Mouse (Mus musculus) hindbrain, embryonic 10.5 days (tissue): Measurements from ENCODE around the gene Stat5a. TPM values are rescaled to one million over a fixed set of nuclear protein-coding genes. Genes with fewer than 3 reads are reported as not detected.

Experiments used
- DNase-seq: peaks from one replicate; pipeline ENCODE4 v3.0.0-alpha.2; 2017; ENCODE audit warnings: low spot score
- H3K27ac ChIP-seq: fragments of 300-500 bp; sonication (generic); 2 replicates; pipeline ENCODE4 v1.5.1; 2016; ENCODE audit warnings: mild to moderate bottlenecking, moderate library complexity
- H3K27me3 ChIP-seq: fragments of 300-500 bp; sonication (generic); 2 replicates; pipeline ENCODE4 v1.6.1; 2016; ENCODE audit warnings: mild to moderate bottlenecking; ENCODE audit not compliant: poor library complexity, insufficient read depth, severe bottlenecking
- H3K36me3 ChIP-seq: fragments of 300-500 bp; sonication (generic); 2 replicates; pipeline ENCODE4 v1.6.1; 2016; ENCODE audit warnings: mild to moderate bottlenecking, moderate library complexity
- H3K4me1 ChIP-seq: fragments of 300-500 bp; sonication (generic); replicated peaks from 2 replicates; pipeline ENCODE4 v1.6.1; 2016; ENCODE audit warnings: mild to moderate bottlenecking
- H3K4me3 ChIP-seq: fragments of 300-500 bp; sonication (generic); 2 replicates; pipeline ENCODE4 v1.5.1; 2016; ENCODE audit warnings: mild to moderate bottlenecking, moderate library complexity
- H3K9me3 ChIP-seq: fragments of 300-500 bp; sonication (generic); 2 replicates; pipeline ENCODE4 v1.6.1; 2016; ENCODE audit warnings: mild to moderate bottlenecking, moderate library complexity
- WGBS: fragments of 180-500 bp; shearing (Covaris S2); methylation state at CpG from one replicate; pipeline ENCODE4 v1.1.7; 2016; 5-methylcytosine and 5-hydroxymethylcytosine counted together
- polyA plus RNA-seq: library from polyadenylated mRNA; unstranded; fragments of >200 nt; fragmentation: Nextera tagmentation; extraction: Ambion mirVana; gene quantifications from 2 replicates; pipeline ENCODE4 v1.2.1, GENCODE M21; 2016

Gene Stat5a
- polyA plus RNA-seq, 1 experiment from 2014 or later, result 2.8 TPM

DNA sequence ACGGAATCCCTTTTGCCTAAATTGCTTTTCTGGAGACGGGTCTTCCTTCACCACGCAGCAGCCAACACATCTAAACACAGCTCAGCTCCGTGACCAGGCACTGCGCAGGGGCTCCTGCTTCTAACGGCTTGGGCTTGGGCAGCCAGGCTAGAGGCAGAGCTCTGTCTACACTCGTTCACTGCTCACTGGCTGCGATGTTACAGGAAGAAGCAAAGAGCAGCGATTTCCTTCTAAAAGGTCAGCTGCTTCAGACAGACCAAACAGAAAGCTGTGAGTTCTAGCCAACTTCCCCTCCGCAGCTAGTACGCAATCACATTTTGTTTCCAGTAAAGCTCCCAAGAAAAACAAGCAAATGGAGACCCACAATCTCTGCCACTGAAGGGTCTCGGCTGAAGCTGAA lies 36.8 kb upstream of the Stat5a start:
- DNase-seq, result no peak
- H3K4me1 ChIP-seq, result 0 out of 2 replicates have a peak, but pooled peaks cover 3% of the 10 kb centered on the region
- no peaks in the 10 kb centered on the region for H3K36me3 ChIP-seq
- no peak overlapping the region for H3K4me3 ChIP-seq
- WGBS, result 83% methylated on average over 12 of the region's 12 CpGs
- H3K27ac ChIP-seq, result no peak overlapping the region
- H3K27me3 ChIP-seq, result no peaks in the 10 kb centered on the region
- no peaks in the 10 kb centered on the region for H3K9me3 ChIP-seq

DNA sequence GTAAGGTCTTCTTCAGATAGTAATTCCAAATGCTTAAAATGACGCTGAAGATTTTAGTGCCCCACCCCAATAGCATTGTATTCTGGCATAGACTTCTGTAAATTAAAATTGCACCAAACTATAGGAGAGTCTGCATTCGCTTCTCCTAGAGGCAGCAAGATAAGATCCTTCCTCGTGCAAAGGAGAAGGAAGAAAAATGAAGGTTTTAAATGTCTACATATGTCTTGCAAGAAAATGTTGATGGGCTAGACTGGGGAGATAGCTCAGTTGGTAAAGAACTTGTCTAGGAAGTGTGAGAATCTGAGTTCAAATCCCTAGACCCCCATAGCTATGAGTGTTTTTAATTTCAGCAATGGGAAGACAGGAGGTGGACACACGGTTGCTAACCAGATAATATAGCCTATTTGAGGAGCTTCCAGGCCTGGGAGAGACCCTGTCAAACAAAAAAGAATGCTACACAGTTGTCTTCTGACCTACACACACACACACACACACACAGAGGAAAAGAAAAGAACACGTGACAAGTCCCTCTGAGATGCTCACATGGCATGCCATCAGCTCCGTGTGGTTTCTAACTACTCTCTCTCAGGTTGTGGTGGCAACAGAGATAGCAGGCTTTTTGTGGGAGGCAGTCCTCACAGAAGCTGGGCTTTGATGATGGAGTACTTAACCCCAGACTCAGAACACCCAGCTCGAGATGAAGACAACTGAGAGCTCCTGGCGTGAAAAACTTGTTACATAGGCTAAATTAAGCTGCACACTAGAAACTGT lies 35.4 kb upstream of the Stat5a start:
- 81% methylated on average over 8 of the region's 8 CpGs for WGBS

DNA sequence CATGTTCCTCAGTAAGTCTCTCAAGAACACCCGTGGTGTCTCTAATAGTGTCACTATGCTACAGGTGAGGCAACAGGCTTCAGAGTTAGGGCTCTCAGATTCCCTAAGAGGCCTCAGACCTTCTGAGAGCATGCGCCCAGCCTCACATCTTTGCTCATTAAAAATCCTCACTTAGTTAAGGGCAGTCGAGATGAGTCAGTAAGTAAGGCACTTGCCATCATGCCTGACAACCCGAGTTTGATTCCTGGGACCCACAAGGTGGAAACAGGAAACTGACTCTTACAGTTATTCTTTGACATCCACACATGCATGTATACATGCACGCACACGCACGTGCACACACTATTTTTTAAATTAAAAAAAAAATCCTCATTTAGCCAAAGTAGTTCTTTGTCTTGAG lies 34.7 kb upstream of the Stat5a start:
- WGBS, result 83% methylated on average over 7 of the region's 7 CpGs
- no peaks in the 10 kb centered on the region for H3K27me3 ChIP-seq
- no peaks in the 10 kb centered on the region for H3K9me3 ChIP-seq
- no peak for DNase-seq
- no peak overlapping the region for H3K4me3 ChIP-seq
- no peaks in the 10 kb centered on the region for H3K36me3 ChIP-seq
- no peaks in the 10 kb centered on the region for H3K4me1 ChIP-seq
- no peak overlapping the region for H3K27ac ChIP-seq

More for the DNA sequence above, 35.4 kb upstream of the Stat5a start:
- H3K27me3 ChIP-seq, result no peaks in the 10 kb centered on the region
- no peak overlapping the region for H3K4me3 ChIP-seq
- H3K4me1 ChIP-seq, result no peaks in the 10 kb centered on the region
- H3K27ac ChIP-seq, result no peak overlapping the region
- no peak for DNase-seq
- H3K9me3 ChIP-seq, result no peaks in the 10 kb centered on the region
- no peaks in the 10 kb centered on the region for H3K36me3 ChIP-seq

DNA sequence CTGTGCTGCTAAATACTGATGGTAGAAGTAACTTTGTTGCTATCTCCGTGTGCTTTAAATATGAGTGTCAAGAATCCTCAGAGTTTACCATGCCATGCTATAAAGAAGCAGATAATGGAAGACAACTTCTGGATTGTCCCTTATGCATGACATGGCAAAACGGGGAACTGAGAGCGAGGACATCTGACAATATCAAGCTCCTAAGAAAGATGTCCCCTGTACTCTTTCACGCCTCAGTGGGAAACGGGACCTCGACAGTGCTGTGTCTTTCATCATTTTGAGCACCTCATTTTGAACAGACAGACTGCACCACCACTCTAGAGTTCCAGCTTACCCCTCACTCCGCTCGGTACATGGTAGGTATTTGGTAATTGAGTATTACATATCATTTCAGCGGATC lies 33.7 kb upstream of the Stat5a start:
- DNase-seq, result no peak
- Histone ChIP-seq H3K36me3 (no peaks in the 10 kb centered on the region), H3K4me3 (no peak overlapping the region), H3K27me3 (no peaks in the 10 kb centered on the region), H3K9me3 (no peaks in the 10 kb centered on the region), H3K4me1 (no peaks in the 10 kb centered on the region), H3K27ac (no peak overlapping the region)
- 89% methylated on average over 9 of the region's 9 CpGs for WGBS

DNA sequence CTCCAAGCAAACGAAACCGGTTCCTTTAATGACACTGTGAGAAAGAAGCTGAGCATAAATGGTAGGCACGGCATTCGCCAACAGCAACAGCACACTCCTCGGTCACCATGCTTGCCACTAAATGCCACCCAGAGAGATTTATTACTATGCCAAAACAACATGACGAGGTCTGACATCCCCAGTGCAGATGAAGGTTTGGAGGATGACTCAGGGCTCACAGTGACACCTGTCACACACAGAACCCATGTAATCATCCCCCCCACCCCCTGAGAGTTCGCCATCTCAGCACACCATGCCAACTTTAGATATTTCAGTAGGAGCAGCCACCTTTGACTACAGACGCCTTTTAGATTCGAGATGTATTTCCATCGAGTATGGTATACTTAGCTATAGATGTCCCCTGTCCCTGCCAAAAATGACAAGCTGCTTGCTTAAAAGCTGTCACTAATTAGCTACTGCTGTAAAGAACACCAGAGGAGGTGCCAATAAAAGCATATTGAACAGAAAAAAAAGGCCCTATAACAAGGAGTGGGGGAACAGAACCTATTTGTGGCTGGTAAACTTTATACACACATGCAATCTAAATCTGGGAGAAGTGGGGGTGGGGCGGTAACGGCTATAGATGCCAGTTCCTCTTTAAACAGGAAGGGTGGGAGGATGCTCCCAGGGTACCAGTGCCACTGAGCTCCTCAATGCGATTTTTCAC lies 32.8 kb upstream of the Stat5a start:
- Histone ChIP-seq H3K27ac (no peak overlapping the region), H3K27me3 (no peaks in the 10 kb centered on the region), H3K36me3 (no peaks in the 10 kb centered on the region), H3K9me3 (no peaks in the 10 kb centered on the region), H3K4me3 (no peak overlapping the region), H3K4me1 (no peaks in the 10 kb centered on the region)
- 89% methylated on average over 13 of the region's 13 CpGs for WGBS
- DNase-seq, result no peak

DNA sequence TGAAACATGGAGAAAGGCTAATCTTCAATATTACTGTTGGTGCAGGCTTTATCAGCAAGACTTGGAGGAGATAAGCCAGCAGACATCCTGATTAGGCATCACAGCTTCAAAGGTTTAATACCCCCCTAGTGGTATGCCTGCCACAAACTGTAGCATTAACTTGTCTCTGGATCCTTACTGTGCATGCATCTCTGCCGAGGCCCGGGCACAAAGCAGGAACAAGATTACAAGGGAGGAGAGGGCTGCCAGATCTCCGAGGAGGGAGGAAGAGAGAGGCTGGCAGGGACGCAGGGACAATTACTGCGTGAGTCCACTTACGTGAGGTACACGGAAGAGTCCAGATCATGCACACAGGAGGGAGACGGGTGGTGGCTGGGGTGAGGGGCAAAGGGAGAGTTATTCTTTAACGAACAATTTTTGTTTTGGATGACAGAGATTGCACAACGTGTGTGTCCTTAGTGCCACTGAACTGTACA lies 30.4 kb upstream of the Stat5a start:
- DNase-seq, result no peak
- H3K4me3 ChIP-seq, result no peak overlapping the region
- no peaks in the 10 kb centered on the region for H3K9me3 ChIP-seq
- no peaks in the 10 kb centered on the region for H3K4me1 ChIP-seq
- H3K36me3 ChIP-seq, result no peaks in the 10 kb centered on the region
- no peaks in the 10 kb centered on the region for H3K27me3 ChIP-seq
- H3K27ac ChIP-seq, result no peak overlapping the region
- WGBS, result 75% methylated on average over 10 of the region's 10 CpGs

DNA sequence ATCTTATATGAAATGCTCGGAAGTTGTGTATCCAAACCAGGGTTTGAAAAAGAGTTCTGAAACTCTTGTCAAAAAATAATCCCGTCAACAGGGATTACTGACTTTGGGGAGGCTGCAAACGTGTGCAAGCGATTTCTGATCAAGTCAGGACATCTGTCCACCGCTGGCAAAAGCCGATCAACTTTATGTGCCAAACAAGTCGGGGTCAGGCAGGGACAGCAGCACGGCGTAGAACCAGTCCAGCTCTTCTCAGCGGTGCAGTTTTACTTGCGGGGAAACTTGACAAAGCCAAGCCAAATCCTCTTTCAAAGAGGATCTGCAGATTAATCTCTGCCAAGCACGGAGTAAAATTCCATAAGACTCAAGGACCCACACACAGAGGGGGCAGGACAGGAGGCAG lies 29.5 kb upstream of the Stat5a start:
- 87% methylated on average over 12 of the region's 12 CpGs for WGBS
- H3K9me3 ChIP-seq, result no peaks in the 10 kb centered on the region
- H3K27me3 ChIP-seq, result no peaks in the 10 kb centered on the region
- H3K36me3 ChIP-seq, result no peaks in the 10 kb centered on the region
- no peak overlapping the region for H3K27ac ChIP-seq
- no peak overlapping the region for H3K4me3 ChIP-seq
- H3K4me1 ChIP-seq, result no peaks in the 10 kb centered on the region
- DNase-seq, result no peak

DNA sequence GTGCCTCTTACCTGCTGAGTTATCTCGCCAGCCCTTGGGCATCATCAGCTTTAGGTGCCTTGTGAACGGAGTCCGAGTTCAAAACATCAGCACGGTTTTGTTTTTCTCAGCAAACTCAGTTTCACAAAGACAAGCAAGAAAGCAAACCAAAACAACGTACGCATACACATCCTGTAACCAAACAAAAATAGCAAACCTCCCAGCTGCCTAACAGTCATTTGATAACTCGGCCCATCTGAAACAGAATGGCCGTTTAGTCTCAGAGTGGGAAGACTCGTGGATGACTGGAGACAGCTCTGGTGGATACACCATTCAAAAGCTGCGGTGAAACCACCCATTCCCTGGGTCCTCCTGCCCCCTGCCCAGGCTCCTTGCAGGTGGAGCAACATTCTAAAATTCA lies 27.8 kb upstream of the Stat5a start:
- no peak overlapping the region for H3K4me3 ChIP-seq
- no peaks in the 10 kb centered on the region for H3K36me3 ChIP-seq
- WGBS, result 84% methylated on average over 10 of the region's 10 CpGs
- no peaks in the 10 kb centered on the region for H3K4me1 ChIP-seq
- no peaks in the 10 kb centered on the region for H3K27me3 ChIP-seq
- no peak overlapping the region for H3K27ac ChIP-seq
- no peaks in the 10 kb centered on the region for H3K9me3 ChIP-seq
- no peak for DNase-seq

DNA sequence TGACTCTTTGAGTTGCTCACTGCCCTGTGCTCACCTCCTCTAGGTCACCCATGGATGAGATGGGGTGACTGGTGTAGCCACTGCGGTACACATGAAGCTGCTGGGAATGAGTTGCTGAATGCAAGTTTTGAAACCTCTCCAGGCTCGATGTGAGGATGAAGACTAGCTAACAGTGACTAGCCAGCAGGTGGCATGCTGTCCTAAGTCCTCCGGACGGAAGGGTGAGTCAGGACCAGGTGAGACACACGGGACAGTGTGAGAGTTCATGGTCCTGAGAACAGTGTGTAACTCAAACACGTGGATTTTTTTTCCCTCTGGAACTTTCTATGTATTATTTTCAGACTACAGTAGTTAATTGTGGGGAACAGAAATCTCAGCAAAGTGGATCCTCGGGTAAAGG lies 25.7 kb upstream of the Stat5a start:
- DNase-seq, result no peak
- no peak overlapping the region for H3K4me3 ChIP-seq
- no peaks in the 10 kb centered on the region for H3K4me1 ChIP-seq
- H3K27ac ChIP-seq, result no peak overlapping the region
- no peaks in the 10 kb centered on the region for H3K36me3 ChIP-seq
- no peaks in the 10 kb centered on the region for H3K27me3 ChIP-seq
- peaks cover 4% of the 10 kb centered on the region for H3K9me3 ChIP-seq
- 72% methylated on average over 7 of the region's 7 CpGs for WGBS

DNA sequence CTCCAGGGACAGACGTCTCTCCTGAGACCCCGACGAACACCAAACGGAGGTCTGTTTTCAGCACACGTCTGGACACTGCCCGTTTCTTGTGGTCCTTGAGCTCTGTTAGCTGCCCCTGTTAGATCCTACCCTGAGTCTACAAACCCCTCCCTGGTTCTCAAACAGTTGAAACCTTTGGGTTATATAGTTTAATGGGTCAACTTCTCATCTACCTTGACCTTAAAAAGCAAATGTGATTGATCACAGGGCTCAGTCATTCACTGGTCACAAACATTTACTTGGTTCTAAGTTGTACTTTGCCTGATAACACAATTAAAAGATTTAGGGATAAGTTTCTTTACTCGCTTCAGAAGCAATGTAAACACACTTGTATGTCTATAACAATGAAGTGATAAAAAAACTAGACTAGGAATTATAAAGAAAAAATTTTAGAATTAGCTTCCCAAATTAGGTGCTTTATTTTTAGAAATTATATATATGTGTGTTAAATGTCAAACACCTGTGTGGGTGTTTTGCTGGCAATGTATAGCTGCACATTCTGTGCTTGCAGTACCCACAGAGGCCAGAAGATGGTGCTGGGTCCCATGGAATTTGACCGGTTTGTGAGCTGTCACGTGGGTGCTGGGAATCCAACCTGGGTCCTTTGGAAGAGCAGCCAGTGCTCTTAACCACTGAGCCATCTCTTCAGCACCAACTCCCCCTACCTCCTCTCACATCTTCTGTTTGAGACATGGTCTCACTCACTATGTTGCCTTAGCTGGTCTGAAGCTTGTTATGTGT lies 22.0 kb upstream of the Stat5a start:
- no peaks in the 10 kb centered on the region for H3K27me3 ChIP-seq
- DNase-seq, result no peak
- no peaks in the 10 kb centered on the region; the same call in 1 of the 2 replicates for H3K4me1 ChIP-seq
- no peak overlapping the region for H3K4me3 ChIP-seq
- no peak overlapping the region for H3K27ac ChIP-seq
- H3K9me3 ChIP-seq, result peaks cover 4% of the 10 kb centered on the region
- WGBS, result 84% methylated on average over 9 of the region's 9 CpGs
- H3K36me3 ChIP-seq, result no peaks in the 10 kb centered on the region

DNA sequence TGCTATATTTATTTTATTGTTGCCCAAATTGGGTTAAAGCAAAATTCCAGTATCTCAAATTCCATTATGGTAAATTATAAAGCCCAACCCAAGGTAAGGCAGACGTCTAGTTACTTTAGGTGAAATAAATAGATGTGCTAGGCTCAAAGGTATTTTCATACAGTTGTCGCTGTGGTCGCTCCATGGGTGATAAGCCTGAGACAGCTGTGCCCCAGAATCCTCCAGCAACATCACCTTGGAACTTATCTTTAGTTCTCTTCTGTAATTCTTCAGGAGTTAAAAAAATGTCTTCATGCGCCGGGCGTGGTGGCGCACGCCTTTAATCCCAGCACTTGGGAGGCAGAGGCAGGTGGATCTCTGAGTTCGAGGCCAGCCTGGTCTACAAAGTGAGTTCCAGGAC lies 20.3 kb upstream of the Stat5a start:
- H3K36me3 ChIP-seq, result no peaks in the 10 kb centered on the region
- 97% methylated on average over 9 of the region's 9 CpGs for WGBS
- no peak overlapping the region for H3K4me3 ChIP-seq
- DNase-seq, result no peak
- H3K9me3 ChIP-seq, result peaks cover 4% of the 10 kb centered on the region
- no peaks in the 10 kb centered on the region; the same call in 1 of the 2 replicates for H3K4me1 ChIP-seq
- H3K27ac ChIP-seq, result no peak overlapping the region
- H3K27me3 ChIP-seq, result no peaks in the 10 kb centered on the region

DNA sequence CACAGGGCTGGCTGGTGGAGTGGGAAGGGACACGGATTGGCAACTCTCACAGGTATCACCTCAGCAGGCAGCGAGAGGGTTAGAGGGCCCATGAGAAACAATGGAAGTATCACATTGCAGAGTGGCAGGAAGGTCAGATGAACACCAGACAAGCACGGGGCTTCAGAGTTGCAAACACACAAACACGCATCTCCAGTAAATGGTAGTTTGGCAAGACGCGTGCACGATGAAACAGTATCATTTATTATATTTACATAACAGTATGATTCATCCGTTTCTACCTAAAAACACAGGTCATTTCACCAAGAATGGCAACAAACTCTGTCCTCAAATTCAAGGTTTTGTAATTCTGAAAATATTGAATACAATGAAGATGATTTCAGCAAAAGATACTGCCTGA lies 19.6 kb upstream of the Stat5a start:
- H3K4me1 ChIP-seq, result no peaks in the 10 kb centered on the region; the same call in 1 of the 2 replicates
- WGBS, result 75% methylated on average over 8 of the region's 8 CpGs
- no peak for DNase-seq
- H3K9me3 ChIP-seq, result peaks cover 4% of the 10 kb centered on the region
- no peak overlapping the region for H3K27ac ChIP-seq
- no peak overlapping the region for H3K4me3 ChIP-seq
- H3K36me3 ChIP-seq, result no peaks in the 10 kb centered on the region
- no peaks in the 10 kb centered on the region for H3K27me3 ChIP-seq

DNA sequence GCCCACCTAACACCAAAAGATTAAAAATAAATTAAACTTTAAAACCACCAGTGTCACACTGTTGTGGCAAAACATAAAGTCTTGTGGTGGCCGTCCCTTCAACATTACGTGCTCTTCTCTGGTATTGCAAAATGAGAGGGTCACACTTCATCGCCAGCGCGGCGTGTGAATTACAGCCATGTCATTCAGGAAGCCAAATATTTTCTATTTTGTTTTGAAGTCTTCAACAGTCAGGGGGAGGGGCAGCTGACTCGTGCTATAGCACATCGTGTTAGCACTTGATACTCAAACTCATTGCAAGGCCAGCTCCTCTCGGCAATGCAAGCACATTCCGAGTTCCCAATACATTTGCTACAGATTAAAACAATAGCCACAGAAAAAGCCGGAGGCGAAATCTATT lies 18.3 kb upstream of the Stat5a start:
- H3K9me3 ChIP-seq, result peaks cover 4% of the 10 kb centered on the region
- H3K4me3 ChIP-seq, result no peak overlapping the region
- H3K4me1 ChIP-seq, result no peaks in the 10 kb centered on the region; the same call in 1 of the 2 replicates
- H3K27ac ChIP-seq, result no peak overlapping the region
- 76% methylated on average over 12 of the region's 12 CpGs for WGBS
- no peak for DNase-seq
- H3K27me3 ChIP-seq, result no peaks in the 10 kb centered on the region
- H3K36me3 ChIP-seq, result no peaks in the 10 kb centered on the region
